Mouse (Mus musculus): ENCODE measurements at regions not wholly inside any gene's neighbourhood (a gene's known extent, or its start where the extent isn't known, plus 50 kb on each side); places are given as distances from the start of the nearest gene placed in this dataset.
A peak's percentile ranks its signal among the peaks of the same experiment; 100 is the strongest.

DNA sequence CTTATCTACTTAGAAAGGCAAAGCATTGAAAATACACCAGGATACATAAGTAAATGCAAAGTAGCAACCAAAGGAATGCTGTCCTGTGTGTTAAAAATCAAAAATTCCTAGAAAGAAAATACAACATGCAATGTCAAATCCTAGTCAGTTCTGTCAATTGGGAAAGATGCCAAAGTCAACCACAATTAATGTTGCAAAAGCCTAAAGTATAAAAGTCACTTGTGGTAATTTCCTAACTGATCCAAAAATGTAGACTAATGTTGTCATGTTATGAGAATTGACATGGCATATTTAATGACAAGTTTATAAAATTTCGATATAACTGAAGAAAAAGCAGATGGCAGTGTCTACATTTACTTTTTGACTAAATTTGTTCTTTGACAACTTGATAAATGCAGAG, 822.8 kb downstream of the Adgrl2 start:
- no peak for DNase-seq (ENCODE audit: low read depth, low spot score)

DNA sequence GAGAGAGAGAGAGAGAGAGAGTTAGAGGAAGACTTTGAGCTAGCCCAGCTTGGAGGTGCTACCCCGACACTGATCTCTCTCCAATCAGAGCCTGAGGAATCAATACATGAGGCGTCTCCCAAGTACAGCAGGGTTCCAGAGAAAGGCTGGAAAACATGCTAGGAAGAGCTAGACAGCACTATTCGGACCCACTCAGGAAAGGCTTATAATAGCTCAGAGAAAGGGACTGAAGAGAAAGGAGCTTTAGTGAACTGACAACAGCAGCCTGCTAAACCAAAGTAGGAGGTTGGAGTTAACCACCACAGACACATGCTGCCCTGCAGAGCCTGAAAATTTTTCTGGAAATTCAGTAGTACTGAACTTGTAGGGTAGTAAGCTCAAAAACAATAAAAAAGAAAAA, 831.3 kb downstream of the Adgrl2 start:
- no peak for DNase-seq (ENCODE audit: low read depth, low spot score)

GRCm38 (mm10) chr3:148158533-148158932, 831.8 kb downstream of the Adgrl2 start:
- no peak for DNase-seq (ENCODE audit: low read depth, low spot score)

GRCm38 (mm10) chr3:148143776-148144175, 846.6 kb downstream of the Adgrl2 start:
- DNase-seq (ENCODE audit: low read depth, low spot score) = no peak

GRCm38 (mm10) chr3:148136791-148137251, 853.5 kb downstream of the Adgrl2 start:
- DNase-seq (ENCODE audit: low read depth, low spot score) = no peak

DNA sequence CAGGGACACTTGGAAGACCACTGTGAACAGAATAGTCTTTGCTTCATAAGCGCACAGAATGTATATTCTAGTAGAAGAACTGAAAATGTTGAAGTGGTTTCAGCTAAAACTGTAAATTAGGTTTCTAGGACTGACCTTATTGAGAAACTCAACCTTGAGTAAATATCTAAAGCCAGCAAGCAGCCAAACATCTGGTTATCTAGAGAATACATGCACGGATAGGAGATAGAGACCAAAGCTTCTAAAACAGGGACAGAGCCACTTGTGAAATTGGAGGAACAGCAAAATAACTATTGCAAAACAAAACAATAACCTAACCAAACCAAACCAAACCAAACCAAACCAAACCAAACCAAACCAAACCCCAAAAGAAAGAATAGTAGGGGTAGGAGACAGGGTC, 855.7 kb downstream of the Adgrl2 start:
- no peak for DNase-seq (ENCODE audit: low read depth, low spot score)

- DNase-seq (ENCODE audit: low read depth, low spot score) = no peak
Measured at GRCm38 (mm10) chr3:148115576-148115975, 874.8 kb downstream of the Adgrl2 start.

GRCm38 (mm10) chr3:148112204-148112603, 878.2 kb downstream of the Adgrl2 start:
- no peak for DNase-seq (ENCODE audit: low read depth, low spot score)

GRCm38 (mm10) chr3:148107031-148107430, 883.3 kb downstream of the Adgrl2 start:
- no peak for DNase-seq (ENCODE audit: low read depth, low spot score)

- DNase-seq (ENCODE audit: low read depth, low spot score) = no peak
Measured at GRCm38 (mm10) chr3:148093930-148094329, 896.4 kb downstream of the Adgrl2 start.

DNA sequence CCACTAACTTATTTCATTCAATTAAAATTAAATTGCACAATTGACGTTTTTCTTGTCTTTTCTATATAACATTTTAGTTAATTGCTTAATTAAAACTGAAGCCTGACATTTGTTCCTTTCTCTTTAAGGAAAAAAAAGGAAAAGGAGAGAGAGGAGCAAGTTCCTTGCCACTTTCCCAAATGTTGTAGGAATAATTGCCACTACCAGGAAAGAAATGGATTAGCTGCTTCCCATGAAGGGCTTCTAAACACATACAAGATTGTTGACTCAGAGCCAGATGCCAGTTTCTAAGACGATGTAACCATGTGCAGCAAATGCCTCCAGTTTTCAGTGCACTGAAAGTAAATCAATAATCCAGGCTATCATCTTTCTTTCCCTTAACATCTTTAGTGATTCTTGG, 914.5 kb downstream of the Adgrl2 start:
- DNase-seq (ENCODE audit: low read depth, low spot score) = no peak

DNA sequence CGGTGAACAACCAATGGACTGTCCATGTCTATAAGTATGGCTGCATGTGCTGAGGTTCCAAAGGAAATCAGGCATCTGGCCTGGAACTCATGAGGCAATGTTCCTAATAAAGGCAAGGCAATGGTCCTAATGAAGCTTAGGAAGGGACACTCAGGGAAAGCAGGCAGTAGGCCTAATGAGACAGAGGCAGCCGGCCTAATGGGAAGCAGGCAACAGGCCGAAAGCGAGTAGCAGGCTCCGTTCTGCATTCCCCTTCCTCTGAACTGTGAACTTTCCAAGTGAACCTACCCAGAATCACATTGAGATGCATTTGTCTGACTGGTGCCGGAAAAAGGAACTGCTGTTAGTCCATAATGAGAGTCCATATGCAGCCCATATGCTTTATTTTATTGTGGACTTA, 923.7 kb downstream of the Adgrl2 start:
- no peak for DNase-seq (ENCODE audit: low read depth, low spot score)

DNA sequence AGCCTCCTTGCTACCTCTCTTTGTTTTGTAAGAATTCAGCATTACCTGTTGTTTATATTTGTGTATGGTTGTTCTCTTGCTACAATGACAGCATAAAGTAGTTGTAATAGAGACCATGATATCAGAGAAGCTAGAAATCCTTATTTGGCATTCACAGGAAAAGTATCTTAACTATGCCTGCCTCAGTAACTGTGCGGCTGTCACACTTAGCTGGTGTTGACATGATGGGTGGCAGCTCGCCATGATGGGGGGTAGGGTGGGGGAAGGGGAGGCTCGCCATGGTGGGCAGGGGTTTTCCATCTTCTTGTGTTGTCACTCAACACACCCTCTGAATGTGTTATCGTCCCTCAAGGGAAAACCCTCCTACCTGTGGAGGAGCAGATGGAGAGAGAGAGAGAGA, 934.3 kb downstream of the Adgrl2 start:
- DNase-seq (ENCODE audit: low read depth, low spot score) = no peak

DNA sequence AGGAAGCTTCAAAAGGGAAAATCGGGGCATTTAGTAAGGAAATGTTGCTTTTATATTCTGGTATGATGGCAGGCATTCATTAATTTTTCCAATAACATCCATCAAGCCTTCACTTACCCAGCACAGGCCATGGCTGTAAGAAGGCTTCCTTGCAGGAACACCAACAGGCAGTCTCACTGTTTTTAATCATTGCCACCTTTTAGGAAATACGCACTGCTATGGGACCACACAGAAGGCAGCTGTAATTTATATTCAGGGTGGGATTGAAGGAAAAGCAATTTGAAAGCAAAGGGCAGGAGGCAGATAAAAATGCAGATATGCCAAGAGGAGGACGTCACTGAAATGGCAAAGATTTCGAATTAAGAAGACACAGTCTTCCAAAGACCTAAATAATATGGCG, 937.8 kb downstream of the Adgrl2 start:
- DNase-seq (ENCODE audit: low read depth, low spot score) = no peak

DNA sequence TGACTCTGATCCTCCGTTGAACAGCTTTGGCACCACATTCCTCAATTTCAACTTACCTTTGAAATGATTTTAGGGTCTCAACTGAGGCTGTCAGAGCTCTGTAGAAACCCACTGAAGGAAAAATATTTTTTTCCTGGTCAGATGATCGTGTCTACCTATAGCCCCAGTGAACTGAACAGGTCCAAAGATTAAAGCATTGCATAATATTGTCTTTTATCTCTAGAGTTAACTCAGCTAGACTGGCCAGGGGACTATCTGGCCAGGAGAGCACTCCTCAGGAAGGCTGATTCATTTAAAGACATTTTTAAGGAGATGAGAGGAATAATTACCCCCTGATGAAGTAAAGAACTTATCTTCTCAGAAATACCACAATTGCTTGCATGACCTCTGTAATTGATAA, 942.1 kb downstream of the Adgrl2 start:
- DNase-seq (ENCODE audit: low read depth, low spot score) = no peak

- no peak for DNase-seq (ENCODE audit: low read depth, low spot score)
Measured at GRCm38 (mm10) chr3:148032532-148032931, 957.8 kb downstream of the Adgrl2 start.

DNA sequence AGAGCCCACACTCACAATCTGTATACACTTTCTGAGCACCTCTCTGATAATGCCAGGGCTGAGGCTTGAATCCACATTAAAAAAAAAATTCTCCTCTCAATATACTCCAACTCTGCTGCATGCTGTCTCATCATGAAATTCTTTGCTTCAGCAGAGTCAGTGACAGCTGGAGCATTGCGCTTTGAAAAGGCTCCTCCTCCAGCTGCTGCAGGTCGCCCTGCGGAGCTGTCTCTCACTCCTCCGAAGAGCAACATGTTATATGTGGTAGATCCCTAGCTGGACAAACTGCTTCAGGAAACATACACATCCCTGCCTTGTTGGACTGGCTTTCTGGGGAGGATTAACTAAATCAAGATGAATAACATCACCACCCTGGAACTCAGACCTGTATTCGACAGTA, 984.5 kb downstream of the Adgrl2 start:
- DNase-seq (ENCODE audit: low read depth, low spot score) = no peak

- DNase-seq (ENCODE audit: low read depth, low spot score) = peak; percentile 65
Measured at GRCm38 (mm10) chr3:148004006-148004405, 986.3 kb downstream of the Adgrl2 start.

DNA sequence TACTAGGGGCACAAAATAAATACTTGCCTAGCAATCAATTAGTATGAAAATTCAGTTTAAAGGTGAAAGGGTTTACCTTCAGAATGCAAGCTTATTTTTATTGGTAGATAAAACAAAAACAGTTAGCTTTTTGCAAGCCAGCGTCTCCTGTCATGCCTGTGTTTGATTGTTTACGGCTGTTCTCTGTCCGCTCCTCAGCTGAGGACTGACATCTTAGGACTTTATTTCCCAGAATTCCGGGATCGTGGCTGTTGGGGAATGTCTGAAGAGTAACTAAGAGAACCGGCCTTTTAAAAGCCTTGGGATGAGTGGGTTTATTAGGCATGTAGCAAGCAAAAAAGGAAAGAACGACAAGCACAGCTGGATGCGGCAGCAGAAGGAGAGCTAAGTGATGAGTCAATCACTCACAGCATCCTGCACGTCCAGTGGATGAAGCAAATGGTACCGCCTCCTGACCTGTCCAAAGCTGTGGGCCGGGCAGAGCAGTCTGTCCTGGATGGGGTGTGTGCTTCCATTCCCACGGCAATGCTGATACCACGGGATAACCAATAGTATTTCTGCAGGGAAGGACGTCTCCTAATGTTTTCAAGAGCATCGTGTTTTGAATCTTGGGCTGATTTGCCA, 990.9 kb downstream of the Adgrl2 start:
- DNase-seq (ENCODE audit: low read depth, low spot score) = no peak

DNA sequence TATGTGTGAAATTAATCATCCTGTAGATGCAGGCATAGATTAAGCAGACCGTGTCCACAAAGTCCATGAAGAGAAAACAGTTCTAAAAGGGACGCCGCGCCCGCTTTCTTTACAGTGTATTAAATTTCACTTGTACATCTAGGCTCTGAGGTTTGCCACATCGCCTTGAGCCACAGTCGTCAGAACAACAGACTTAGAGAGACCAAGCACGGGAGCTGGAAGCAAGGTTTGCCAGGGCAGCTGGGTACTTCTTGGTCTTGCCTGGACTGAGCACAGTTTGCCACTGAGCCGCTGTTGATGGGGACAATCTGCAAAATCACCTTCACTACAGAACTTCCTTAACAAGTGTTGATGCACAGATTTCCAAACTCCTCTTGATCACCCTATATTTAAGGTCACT, 998.6 kb downstream of the Adgrl2 start:
- no peak for DNase-seq (ENCODE audit: low read depth, low spot score)

- DNase-seq (ENCODE audit: low read depth, low spot score) = no peak
Measured at GRCm38 (mm10) chr3:147990831-147991230, 999.5 kb downstream of the Adgrl2 start.

DNA sequence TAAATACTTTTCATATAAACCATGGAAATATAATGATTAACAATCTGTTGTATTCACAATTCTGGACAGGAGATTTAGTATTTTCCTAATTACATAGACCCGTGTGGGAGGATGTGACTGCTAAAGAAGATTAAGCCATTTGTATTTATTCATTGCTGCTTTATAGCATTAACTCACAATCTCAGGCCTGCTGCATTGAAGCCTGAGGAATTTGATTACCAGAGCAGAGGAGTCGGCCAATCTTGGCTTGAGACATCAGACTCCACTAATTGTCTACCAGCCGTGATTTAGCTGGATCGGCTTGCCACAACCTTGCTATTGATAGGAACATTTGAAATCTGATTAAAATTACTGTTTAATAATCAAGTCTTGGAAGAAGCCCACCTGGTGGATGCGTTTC, 1007.5 kb downstream of the Adgrl2 start:
- DNase-seq (ENCODE audit: low read depth, low spot score) = no peak

DNA sequence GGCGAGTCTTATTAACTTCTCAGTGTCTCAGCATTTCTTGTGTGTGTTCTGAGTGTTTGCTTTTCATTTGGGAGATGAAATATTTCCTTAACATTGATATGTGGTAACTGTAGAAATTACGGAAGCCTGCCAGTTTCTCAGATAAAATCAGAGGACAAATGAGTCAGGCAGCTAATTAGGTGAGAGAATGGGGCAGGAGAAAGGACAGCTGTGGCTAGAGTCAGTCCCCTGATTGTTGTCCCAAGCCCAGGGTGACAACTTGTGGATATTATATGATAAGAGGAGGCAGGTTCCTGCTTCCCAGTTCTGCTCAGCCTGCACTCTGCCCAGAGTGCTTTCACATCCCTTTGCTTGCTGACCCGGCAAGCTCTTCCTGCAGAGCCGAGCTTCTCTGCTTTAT, 1008.7 kb downstream of the Adgrl2 start:
- no peak for DNase-seq (ENCODE audit: low read depth, low spot score)

DNA sequence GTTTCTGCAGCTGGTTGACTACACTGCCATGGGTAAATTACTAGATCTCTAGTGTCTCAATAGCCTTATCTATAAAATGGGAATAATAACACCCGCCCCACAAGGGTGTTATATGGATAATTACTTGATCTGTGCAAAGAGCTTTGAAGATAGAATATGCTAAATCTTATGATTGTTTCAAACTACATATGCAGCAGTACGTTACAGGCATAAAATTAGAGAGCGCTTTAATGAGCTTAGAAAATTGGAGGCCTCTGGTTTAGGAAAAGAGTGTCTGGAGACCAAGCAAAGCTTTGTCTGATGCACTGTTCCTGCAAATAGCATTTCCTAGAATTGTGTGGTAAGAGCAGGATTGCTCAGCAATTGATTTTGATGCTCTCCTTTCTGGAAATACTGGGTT, 1013.8 kb downstream of the Adgrl2 start:
- DNase-seq (ENCODE audit: low read depth, low spot score) = no peak
